Mouse (Mus musculus): Measurements from ENCODE around the gene Krt79. TPM values are rescaled to one million over a fixed set of nuclear protein-coding genes. Genes with fewer than 3 reads are reported as not detected.
A peak's percentile ranks its signal among the peaks of the same experiment; 100 is the strongest.

Gene Krt79
- polyA plus RNA-seq, 1 experiment from 2014 or later: not detected

DNA sequence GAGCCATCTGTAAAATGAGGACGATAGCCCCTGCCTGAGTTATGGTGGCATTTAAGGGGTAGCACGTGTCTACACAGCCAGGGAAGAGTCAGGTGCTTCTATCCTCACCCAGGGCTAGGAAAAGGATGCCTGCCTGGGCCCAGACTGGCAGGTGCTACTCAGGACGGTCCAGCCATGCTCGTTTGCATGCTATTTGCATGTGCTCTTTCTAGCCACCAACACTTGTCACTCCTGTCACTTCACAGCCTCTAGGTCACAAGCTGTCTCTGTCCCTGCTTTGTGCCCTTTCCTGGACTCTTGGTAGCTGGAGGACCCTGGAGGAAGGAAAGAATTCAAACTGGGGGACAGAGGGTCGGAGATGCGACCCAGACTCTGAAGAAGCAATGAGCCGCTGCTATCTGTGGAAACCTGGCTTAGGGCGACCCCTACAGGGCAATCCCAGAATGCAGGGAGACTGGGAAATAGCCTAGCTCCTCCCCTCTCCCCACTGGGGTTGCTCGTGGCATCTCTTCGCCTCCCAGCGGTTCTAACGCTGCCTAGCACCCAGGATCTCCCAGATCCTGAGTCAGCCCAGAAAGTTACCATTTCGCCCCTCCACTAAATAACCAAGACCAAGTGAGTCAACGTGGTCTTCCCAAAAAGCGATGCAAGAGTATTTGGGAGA lies 33.4 kb upstream of the Krt79 start:
- 0 out of 2 replicates have a peak overlapping the region, but pooled peaks have one; percentile 13 for H3K4me2 ChIP-seq (replicated peaks)
- WGBS: 12% methylated on average over 15 of the region's 15 CpGs

GRCm38 (mm10) chr15:101970536-101970935 lies 30.4 kb upstream of the Krt79 start:
- WGBS: 14% methylated on average over 3 of the region's 6 CpGs
- H3K4me3 ChIP-seq: no peak overlapping the region
- H3K9me3 ChIP-seq (replicated peaks): no peaks in the 10 kb centered on the region
- no peak overlapping the region for H3K9ac ChIP-seq
- peaks cover 11% of the 10 kb centered on the region for H3K27me3 ChIP-seq
- H3K27ac ChIP-seq: no peak overlapping the region
- H3K36me3 ChIP-seq: no peaks in the 10 kb centered on the region
- no peak for ATAC-seq (ENCODE audit: low FRiP score)
- H3K4me2 ChIP-seq (replicated peaks): no peak overlapping the region
- peaks cover 3% of the 10 kb centered on the region; the same call in 1 of the 2 replicates for H3K4me1 ChIP-seq

More for the DNA sequence above, 33.4 kb upstream of the Krt79 start:
- H3K4me3 ChIP-seq: no peak overlapping the region
- no peak overlapping the region for H3K27ac ChIP-seq
- no peak overlapping the region; the same call in 1 of the 2 replicates for H3K9ac ChIP-seq
- peaks cover 17% of the 10 kb centered on the region; the same call in 1 of the 2 replicates for H3K27me3 ChIP-seq
- H3K36me3 ChIP-seq: no peaks in the 10 kb centered on the region
- H3K9me3 ChIP-seq (replicated peaks): no peaks in the 10 kb centered on the region
- peak; percentile 53 for ATAC-seq (ENCODE audit: low FRiP score)
- peaks cover 16% of the 10 kb centered on the region for H3K4me1 ChIP-seq

DNA sequence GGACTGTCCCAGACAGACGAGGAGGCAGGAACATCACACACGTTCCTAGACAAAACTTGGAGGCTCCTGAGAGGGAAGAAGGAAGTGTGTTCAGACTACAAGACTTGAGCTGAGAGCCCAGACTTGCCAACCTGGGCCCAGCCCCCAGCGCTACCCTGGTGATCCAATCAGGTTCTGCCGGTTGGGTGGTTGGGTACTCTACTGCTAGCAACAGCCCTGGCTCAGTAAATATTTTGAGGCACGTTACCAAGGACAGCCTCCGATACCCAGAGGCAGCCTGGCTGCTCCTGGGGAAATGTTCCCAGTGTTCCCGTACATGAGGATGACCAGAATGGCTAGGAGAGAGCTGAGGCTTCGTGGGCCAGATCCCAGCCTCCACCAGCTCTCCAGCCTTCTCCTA lies 26.7 kb upstream of the Krt79 start:
- Histone ChIP-seq H3K9ac (no peak overlapping the region), H3K4me3 (no peak overlapping the region), H3K27me3 (peaks cover 2% of the 10 kb centered on the region; the same call in 1 of the 2 replicates), H3K27ac (no peak overlapping the region), H3K4me2 (replicated peaks) (no peak overlapping the region), H3K4me1 (no peaks in the 10 kb centered on the region), H3K36me3 (no peaks in the 10 kb centered on the region), H3K9me3 (replicated peaks) (no peaks in the 10 kb centered on the region)
- no peak for ATAC-seq (ENCODE audit: low FRiP score)
- WGBS: 84% methylated on average over 8 of the region's 8 CpGs

DNA sequence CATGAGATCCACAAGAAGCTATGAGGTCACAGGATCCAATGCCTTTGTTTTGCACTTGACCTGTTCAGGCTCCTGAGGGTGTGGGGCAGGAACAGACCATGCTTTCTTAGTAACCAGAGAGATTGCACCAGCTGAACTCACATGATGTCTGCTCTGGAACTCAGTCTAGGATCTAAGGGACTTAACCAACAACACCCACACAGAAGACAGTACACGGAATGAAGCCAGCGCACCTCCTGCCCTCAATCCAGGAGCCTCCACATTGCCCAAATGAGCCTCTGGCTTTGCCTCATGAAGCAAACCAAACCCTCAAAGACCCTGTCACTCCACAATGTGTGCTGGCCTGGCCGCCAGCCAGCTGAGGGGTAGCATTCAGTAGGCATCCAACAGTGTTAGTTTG lies 18.8 kb upstream of the Krt79 start:
- no peak overlapping the region for H3K4me2 ChIP-seq (replicated peaks)
- no peaks in the 10 kb centered on the region for H3K27me3 ChIP-seq
- H3K9ac ChIP-seq: no peak overlapping the region
- no peaks in the 10 kb centered on the region for H3K36me3 ChIP-seq
- no peak for ATAC-seq (ENCODE audit: low FRiP score)
- no peak overlapping the region for H3K4me3 ChIP-seq
- H3K27ac ChIP-seq: no peak overlapping the region
- no peaks in the 10 kb centered on the region for H3K4me1 ChIP-seq
- H3K9me3 ChIP-seq (replicated peaks): no peaks in the 10 kb centered on the region
- 94% methylated on average over 3 of the region's 3 CpGs for WGBS

- H3K9me3 ChIP-seq (replicated peaks): no peaks in the 10 kb centered on the region
- H3K9ac ChIP-seq: no peak within 1 kb of the TSS
- H3K4me1 ChIP-seq: no peaks in the 10 kb centered on the region
- ATAC-seq (ENCODE audit: low FRiP score): no peak
- no peak within 1 kb of the TSS for H3K27ac ChIP-seq
- H3K4me3 ChIP-seq: no peak within 1 kb of the TSS
- H3K4me2 ChIP-seq (replicated peaks): no peak within 1 kb of the TSS
- no peaks in the 10 kb centered on the region for H3K36me3 ChIP-seq
- no peaks in the 10 kb centered on the region for H3K27me3 ChIP-seq
- WGBS: 82% methylated on average over 9 of the region's 9 CpGs
These were observed 14.1 kb upstream of the Krt79 start, which contains the start of gene Krt78 for GRCm38 (mm10) chr15:101954187-101954586. Gene Krt78, minus strand, starts transcription at chr15:101954287.

GRCm38 (mm10) chr15:101952733-101953474 lies 12.8 kb upstream of the Krt79 start:
- Histone ChIP-seq H3K27ac (no peak overlapping the region), H3K9me3 (replicated peaks) (no peaks in the 10 kb centered on the region), H3K4me1 (no peaks in the 10 kb centered on the region), H3K4me3 (no peak overlapping the region), H3K36me3 (no peaks in the 10 kb centered on the region), H3K9ac (no peak overlapping the region), H3K4me2 (replicated peaks) (no peak overlapping the region), H3K27me3 (no peaks in the 10 kb centered on the region)
- 85% methylated on average over 7 of the region's 7 CpGs for WGBS
- ATAC-seq (ENCODE audit: low FRiP score): no peak

- Histone ChIP-seq H3K9me3 (replicated peaks) (no peaks in the 10 kb centered on the region), H3K4me1 (0 out of 2 replicates have a peak, but pooled peaks cover 5% of the 10 kb centered on the region), H3K9ac (no peak overlapping the region), H3K36me3 (no peaks in the 10 kb centered on the region), H3K4me2 (replicated peaks) (no peak overlapping the region), H3K27ac (no peak overlapping the region), H3K27me3 (peaks cover 2% of the 10 kb centered on the region; the same call in 1 of the 2 replicates), H3K4me3 (no peak overlapping the region)
- no peak for ATAC-seq (ENCODE audit: low FRiP score)
- WGBS: 93% methylated on average over 1 of the region's 1 CpGs
These were observed 5.3 kb upstream of the Krt79 start for GRCm38 (mm10) chr15:101945430-101945829.

DNA sequence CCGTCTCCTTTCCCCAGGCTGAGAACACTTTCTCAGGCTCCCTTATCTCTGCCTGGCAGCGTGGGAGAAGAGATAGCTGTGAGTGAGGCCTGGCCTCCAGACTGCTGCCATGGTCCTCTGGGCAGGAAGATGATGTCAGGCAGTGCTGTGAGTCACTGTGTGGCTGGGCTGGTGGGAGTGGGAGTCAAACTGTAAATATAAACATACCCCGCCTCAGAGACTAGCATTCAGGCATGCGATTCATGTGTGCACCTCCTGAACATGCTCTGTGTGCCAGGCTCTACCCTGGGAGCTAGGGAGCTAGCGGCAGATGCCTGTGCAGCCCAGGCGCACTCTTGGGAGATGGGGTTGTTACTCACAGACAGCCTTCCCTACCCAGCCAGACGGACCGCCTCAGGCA lies 1.8 kb upstream of the Krt79 start:
- H3K9ac ChIP-seq: no peak overlapping the region
- ATAC-seq (ENCODE audit: low FRiP score): no peak
- H3K36me3 ChIP-seq: no peaks in the 10 kb centered on the region
- H3K4me2 ChIP-seq (replicated peaks): no peak overlapping the region
- whole genome bisulfite sequencing: 64% methylated on average over 8 of the region's 8 CpGs
- H3K4me3 ChIP-seq: no peak overlapping the region
- H3K4me1 ChIP-seq: 0 out of 2 replicates have a peak, but pooled peaks cover 5% of the 10 kb centered on the region
- H3K9me3 ChIP-seq (replicated peaks): no peaks in the 10 kb centered on the region
- no peak overlapping the region for H3K27ac ChIP-seq
- peaks cover 2% of the 10 kb centered on the region; the same call in 1 of the 2 replicates for H3K27me3 ChIP-seq

DNA sequence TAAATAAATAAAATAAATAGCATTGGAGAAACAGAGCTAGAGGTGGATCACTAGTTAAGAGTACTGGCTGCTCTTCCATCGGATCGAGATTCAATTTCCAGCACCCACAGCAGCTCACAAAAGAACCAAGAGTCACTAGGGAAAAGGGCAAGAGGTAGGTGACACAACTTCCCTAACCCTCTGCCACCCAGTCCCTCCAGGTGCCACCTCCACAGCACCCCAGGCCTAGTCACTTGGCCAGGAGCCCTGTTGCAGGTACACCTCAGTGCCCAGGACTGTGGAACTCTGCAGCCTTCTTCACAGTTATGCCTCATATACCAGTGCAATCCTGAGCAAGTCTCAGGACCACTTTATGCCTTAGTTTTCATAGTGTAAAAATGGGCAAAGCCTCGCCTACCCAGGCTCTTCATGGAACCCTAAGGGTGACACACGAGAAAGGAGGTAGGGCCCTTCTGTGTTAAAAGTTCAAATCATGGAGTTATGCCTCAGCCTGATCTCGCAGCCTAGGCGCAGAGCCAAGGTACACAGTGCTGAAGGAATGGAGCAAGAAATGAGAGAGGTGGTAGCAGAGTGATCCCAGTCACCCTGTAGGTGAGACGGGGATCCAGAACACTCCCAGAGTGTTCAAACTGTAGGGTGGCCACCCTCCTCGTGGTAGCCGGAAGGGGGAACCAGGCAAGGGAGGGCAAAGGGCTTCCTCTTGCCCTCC lies 1.4 kb downstream of the Krt79 start:
- Histone ChIP-seq H3K4me3 (no peak overlapping the region), H3K27me3 (peaks cover 5% of the 10 kb centered on the region; the same call in 1 of the 2 replicates), H3K4me1 (0 out of 2 replicates have a peak, but pooled peaks cover 5% of the 10 kb centered on the region), H3K9ac (no peak overlapping the region), H3K9me3 (replicated peaks) (no peaks in the 10 kb centered on the region), H3K4me2 (replicated peaks) (no peak overlapping the region), H3K36me3 (no peaks in the 10 kb centered on the region), H3K27ac (no peak overlapping the region)
- ATAC-seq (ENCODE audit: low FRiP score): no peak
- 80% methylated on average over 9 of the region's 9 CpGs for WGBS

GRCm38 (mm10) chr15:101933024-101933423 lies 7.1 kb downstream of the Krt79 start:
- Histone ChIP-seq H3K4me3 (no peak overlapping the region), H3K4me2 (replicated peaks) (no peak overlapping the region), H3K27ac (no peak overlapping the region), H3K4me1 (peaks cover 15% of the 10 kb centered on the region), H3K9ac (no peak overlapping the region), H3K36me3 (no peaks in the 10 kb centered on the region), H3K27me3 (peaks cover 14% of the 10 kb centered on the region), H3K9me3 (replicated peaks) (no peaks in the 10 kb centered on the region)
- ATAC-seq (ENCODE audit: low FRiP score): no peak
- 75% methylated on average over 6 of the region's 6 CpGs for WGBS

GRCm38 (mm10) chr15:101929666-101930065 lies 10.5 kb downstream of the Krt79 start:
- peaks cover 13% of the 10 kb centered on the region for H3K27me3 ChIP-seq
- no peaks in the 10 kb centered on the region for H3K36me3 ChIP-seq
- no peak overlapping the region for H3K27ac ChIP-seq
- 0 out of 2 replicates have a peak overlapping the region, but pooled peaks have one; percentile 12 for H3K4me3 ChIP-seq
- H3K4me1 ChIP-seq: peaks cover 15% of the 10 kb centered on the region
- 4% methylated on average over 17 of the region's 17 CpGs for WGBS
- ATAC-seq (ENCODE audit: low FRiP score): no peak
- no peaks in the 10 kb centered on the region for H3K9me3 ChIP-seq (replicated peaks)
- no peak overlapping the region; the same call in 1 of the 2 replicates for H3K9ac ChIP-seq
- peak overlapping the region; percentile 49 for H3K4me2 ChIP-seq (replicated peaks)

GRCm38 (mm10) chr15:101929087-101929486 lies 11.0 kb downstream of the Krt79 start:
- H3K27ac ChIP-seq: no peak overlapping the region
- no peak overlapping the region for H3K9ac ChIP-seq
- peak overlapping the region; percentile 49; the same call in 1 of the 2 replicates for H3K4me2 ChIP-seq (replicated peaks)
- H3K4me3 ChIP-seq: no peak overlapping the region
- H3K27me3 ChIP-seq: peaks cover 12% of the 10 kb centered on the region
- no peaks in the 10 kb centered on the region for H3K9me3 ChIP-seq (replicated peaks)
- 17% methylated on average over 9 of the region's 9 CpGs for WGBS
- no peaks in the 10 kb centered on the region for H3K36me3 ChIP-seq
- ATAC-seq (ENCODE audit: low FRiP score): no peak
- H3K4me1 ChIP-seq: peaks cover 15% of the 10 kb centered on the region
